Mouse (Mus musculus) right cerebral cortex, postnatal 4 days (tissue): ENCODE results near the gene Ccn1.
A peak's percentile ranks its signal among the peaks of the same experiment; 100 is the strongest.

Source experiments
- DNase-seq: peaks from one replicate; pipeline ENCODE4 v3.0.0-alpha.2; 2022

The Ccn1 gene

GRCm38 (mm10) chr3:145650298-145651011 is 674 bp upstream of the Ccn1 start:
- DNase-seq = no peak

GRCm38 (mm10) chr3:145648991-145649851 is 560 bp downstream of the Ccn1 start:
- peak; percentile 46 for DNase-seq

GRCm38 (mm10) chr3:145648097-145648931 is 1.5 kb downstream of the Ccn1 start:
- DNase-seq = peak; percentile 27

- no peak for DNase-seq
Observed at GRCm38 (mm10) chr3:145647416-145647815, 2.4 kb downstream of the Ccn1 start.

GRCm38 (mm10) chr3:145646666-145647065 is 3.1 kb downstream of the Ccn1 start:
- no peak for DNase-seq

GRCm38 (mm10) chr3:145646009-145646408 is 3.8 kb downstream of the Ccn1 start:
- no peak for DNase-seq

GRCm38 (mm10) chr3:145645463-145645862 is 4.3 kb downstream of the Ccn1 start:
- no peak for DNase-seq

- no peak for DNase-seq
Observed at GRCm38 (mm10) chr3:145642861-145643260, 6.9 kb downstream of the Ccn1 start.

- DNase-seq = no peak
Observed at GRCm38 (mm10) chr3:145641878-145642277, 7.9 kb downstream of the Ccn1 start.

- DNase-seq = no peak
Observed at GRCm38 (mm10) chr3:145641036-145641685, 8.6 kb downstream of the Ccn1 start.

- no peak for DNase-seq
Observed at GRCm38 (mm10) chr3:145640583-145640982, 9.2 kb downstream of the Ccn1 start.

GRCm38 (mm10) chr3:145640170-145640569 is 9.6 kb downstream of the Ccn1 start:
- no peak for DNase-seq

- no peak for DNase-seq
Observed at GRCm38 (mm10) chr3:145634002-145634710, 15.6 kb downstream of the Ccn1 start.

- no peak for DNase-seq
Observed at GRCm38 (mm10) chr3:145632888-145633287, 16.9 kb downstream of the Ccn1 start.

- DNase-seq = no peak
Observed at GRCm38 (mm10) chr3:145628643-145629042, 21.1 kb downstream of the Ccn1 start.

- peak; percentile 30 for DNase-seq
Observed at GRCm38 (mm10) chr3:145627830-145628229, 22.0 kb downstream of the Ccn1 start.

- no peak for DNase-seq
Observed at GRCm38 (mm10) chr3:145626063-145626462, 23.7 kb downstream of the Ccn1 start.

- DNase-seq = no peak
Observed at GRCm38 (mm10) chr3:145625546-145625945, 24.2 kb downstream of the Ccn1 start.

GRCm38 (mm10) chr3:145624786-145625185 is 25.0 kb downstream of the Ccn1 start:
- no peak for DNase-seq

GRCm38 (mm10) chr3:145623047-145623446 is 26.7 kb downstream of the Ccn1 start:
- DNase-seq = no peak

GRCm38 (mm10) chr3:145621209-145621608 is 28.6 kb downstream of the Ccn1 start:
- no peak for DNase-seq
